Mouse (Mus musculus) embryo, embryonic 11 days (tissue): ENCODE data around the gene Golm1.

Experiments used
- DNase-seq: peaks from one replicate; pipeline ENCODE4 v3.0.0-alpha.2; 2015

Gene Golm1

GRCm38 (mm10) chr13:59674761-59675150 is 855 bp downstream of the Golm1 start:
- DNase-seq: peak; percentile 74

- peak; percentile 78 for DNase-seq
These were observed 1.4 kb downstream of the Golm1 start for GRCm38 (mm10) chr13:59674215-59674614.

- peak; percentile 40 for DNase-seq
These were observed 2.0 kb downstream of the Golm1 start for GRCm38 (mm10) chr13:59673597-59673996.

- DNase-seq: no peak
These were observed 3.4 kb downstream of the Golm1 start for GRCm38 (mm10) chr13:59672248-59672647.

- DNase-seq: peak; percentile 41
These were observed 4.1 kb downstream of the Golm1 start for GRCm38 (mm10) chr13:59671521-59671920.

- DNase-seq: no peak
These were observed 5.7 kb downstream of the Golm1 start for GRCm38 (mm10) chr13:59669946-59670345.

DNA sequence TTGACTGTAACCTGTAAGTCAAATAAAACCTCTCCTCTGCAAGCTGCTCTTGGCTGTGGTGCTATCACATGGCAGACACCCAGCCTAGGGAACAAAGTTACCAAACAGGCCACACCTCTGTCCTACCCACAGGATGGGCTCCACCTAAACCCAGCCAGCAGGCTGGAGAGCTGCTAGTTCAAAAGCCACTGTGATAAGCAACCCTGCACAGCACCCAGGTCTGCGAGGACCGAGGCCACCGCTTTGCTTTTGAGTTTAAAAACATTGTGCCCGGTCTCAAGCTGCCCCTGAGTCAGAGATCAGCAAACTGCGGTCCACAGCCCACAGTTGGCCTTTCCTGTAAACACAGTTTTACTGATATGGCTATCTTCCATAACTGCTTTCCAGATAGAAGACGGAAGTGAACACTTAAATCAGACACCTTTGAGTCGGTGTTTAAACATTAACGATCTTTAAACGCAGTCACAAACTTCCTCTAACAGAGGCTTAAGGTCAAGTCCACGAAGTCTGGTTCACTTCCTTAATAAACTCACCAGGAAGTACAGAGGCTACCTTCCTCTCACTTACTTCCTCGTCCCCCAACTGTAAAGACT is 7.0 kb downstream of the Golm1 start:
- no peak for DNase-seq

DNA sequence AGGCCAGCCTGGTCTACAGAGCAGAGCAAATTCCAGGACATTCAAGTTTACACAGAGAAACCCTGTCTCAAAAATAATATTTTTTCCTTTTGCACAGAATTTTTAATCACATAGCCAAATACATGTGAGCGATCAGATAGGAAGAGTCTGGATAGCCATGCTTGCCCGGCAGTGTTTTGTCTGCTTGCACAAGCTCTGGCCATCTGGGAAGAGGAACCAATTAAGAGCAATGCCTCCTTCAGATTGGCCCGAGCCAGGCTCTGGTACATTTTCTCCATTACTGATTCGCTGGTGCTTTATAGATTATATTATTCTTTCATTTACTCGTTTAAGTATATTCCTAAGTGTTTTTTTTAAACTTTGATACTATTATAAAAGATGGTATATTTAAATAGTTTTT is 7.8 kb downstream of the Golm1 start:
- no peak for DNase-seq

- no peak for DNase-seq
These were observed 11.5 kb downstream of the Golm1 start for GRCm38 (mm10) chr13:59663939-59664712.

- DNase-seq: no peak
These were observed 13.6 kb downstream of the Golm1 start for GRCm38 (mm10) chr13:59661966-59662365.

DNA sequence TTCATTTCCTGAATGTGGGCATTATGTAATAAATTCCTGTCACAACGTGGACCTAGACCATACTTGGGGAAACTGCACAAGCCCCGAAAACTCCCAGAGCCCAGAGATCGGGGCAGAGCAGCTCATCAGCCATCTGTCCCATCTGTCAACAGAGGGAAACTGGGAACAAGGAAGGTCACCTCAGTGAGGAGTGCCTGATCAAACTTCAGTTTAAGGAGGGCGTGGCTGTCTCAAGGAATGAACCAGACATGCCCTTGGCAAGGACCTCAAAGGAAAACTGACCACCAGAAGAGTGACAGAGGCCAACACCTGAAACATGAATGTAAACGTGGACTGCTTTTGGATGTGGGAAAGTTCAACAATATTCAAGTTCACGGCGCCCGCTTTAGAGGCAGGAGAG is 14.2 kb downstream of the Golm1 start:
- DNase-seq: no peak

DNA sequence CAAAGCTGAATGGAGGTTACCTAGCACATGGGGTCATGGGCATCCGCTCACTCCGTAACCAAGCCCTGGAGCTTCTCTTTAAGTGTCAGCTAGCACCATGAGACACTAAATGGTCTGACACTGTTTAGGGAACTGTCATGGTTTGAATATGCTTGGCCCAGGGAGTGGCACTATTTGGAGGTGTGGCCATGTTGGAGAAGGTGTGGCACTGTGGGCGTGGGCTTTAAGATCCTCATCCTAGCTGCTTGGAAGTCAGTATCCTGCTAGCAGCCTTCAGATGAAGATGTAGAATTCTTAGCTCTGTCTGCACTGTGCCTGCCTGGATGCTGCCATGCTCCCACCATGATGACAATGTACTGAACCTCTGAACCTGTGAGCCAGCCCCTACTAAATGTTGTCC is 15.2 kb downstream of the Golm1 start:
- no peak for DNase-seq

- no peak for DNase-seq
These were observed 17.8 kb downstream of the Golm1 start for GRCm38 (mm10) chr13:59657781-59658180.

DNA sequence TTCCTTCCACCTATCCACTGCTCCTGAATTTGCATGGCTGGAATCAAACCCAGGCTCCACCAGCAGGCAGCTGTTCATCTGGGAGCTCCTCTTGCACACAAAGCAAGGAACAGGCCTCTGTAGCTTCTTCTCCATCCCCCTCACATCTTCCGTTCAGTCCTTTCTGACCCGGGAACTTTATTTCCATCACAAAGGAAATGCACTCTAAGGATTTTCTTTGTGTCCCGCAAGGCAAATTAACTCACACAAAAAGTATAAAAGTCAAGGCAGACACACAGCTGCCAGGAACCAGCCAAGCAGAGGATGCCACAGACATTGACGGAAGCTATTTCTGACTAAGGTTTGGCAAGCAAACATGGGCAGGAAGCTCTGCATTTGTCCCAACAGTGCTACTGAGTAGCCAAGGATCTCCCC is 18.6 kb downstream of the Golm1 start:
- DNase-seq: peak; percentile 57

GRCm38 (mm10) chr13:59656316-59656832 is 19.2 kb downstream of the Golm1 start:
- DNase-seq: no peak

DNA sequence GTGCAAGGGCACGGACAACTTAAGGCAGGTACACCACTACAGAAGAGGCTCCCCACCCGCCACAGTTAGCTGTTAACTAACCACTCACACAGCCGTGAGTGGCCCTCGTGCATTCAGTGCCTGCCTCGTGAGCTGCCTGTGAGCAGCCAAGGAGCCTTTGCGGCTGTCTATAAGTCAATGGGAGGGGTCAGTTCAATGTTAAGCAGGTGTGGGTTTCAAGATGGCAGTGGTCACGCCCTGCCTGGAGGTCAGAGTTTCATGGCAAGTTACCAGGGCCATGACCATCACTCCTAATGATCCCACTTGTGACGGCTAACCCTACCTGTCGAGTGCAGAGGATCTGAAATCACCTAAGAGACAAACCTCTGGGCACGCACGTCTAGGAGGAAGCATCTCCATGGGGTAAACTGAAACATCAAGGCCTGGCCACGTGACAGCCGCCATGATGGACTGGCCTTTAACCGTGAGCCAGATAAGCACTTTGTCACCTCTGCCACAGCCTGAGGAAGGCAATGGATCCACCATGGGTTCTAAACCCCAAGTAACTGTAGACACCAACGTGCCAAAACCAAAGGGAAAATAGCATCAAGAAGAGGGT is 19.8 kb downstream of the Golm1 start:
- DNase-seq: no peak

GRCm38 (mm10) chr13:59654465-59654864 is 21.1 kb downstream of the Golm1 start:
- DNase-seq: no peak

- no peak for DNase-seq
These were observed 22.5 kb downstream of the Golm1 start for GRCm38 (mm10) chr13:59653136-59653535.

DNA sequence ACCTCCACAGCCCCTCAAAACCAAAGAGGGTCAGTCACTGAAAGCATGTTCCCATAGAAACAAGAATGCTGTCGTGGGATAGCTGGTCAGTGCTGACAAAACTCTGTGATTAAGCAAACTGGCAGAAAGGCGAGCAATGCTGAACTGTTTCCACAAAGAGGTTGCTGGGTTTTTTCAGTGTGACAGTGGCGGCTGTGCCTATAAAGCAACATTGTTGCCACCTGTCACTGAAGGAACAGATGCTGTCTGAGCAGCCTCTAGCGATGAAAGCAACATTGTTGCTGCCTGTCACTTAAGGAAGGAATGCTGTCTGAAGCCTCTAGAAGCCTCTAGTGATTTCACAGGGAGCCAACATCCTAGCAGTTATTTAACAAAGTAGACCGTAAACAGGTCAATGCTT is 23.0 kb downstream of the Golm1 start:
- no peak for DNase-seq

DNA sequence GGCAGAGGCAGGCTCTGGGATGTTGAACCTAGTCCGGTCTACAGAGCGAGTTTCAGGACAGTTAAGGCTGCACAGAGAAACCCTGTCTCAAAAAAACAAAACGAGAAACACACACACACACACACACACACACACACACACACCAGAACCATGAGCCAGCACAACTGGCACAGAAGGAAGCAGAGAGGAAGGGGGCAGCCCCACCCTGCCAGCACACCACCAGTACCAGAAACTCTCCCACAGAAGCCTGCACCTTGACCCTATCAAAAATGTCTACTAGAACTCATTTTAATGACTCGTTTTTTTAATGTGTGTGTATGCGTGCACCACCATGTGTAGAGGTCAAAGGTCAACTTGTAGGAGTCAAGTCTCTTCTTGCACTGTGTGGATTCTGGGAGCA is 25.8 kb downstream of the Golm1 start:
- DNase-seq: no peak

- no peak for DNase-seq
These were observed 27.0 kb downstream of the Golm1 start for GRCm38 (mm10) chr13:59648598-59648997.

DNA sequence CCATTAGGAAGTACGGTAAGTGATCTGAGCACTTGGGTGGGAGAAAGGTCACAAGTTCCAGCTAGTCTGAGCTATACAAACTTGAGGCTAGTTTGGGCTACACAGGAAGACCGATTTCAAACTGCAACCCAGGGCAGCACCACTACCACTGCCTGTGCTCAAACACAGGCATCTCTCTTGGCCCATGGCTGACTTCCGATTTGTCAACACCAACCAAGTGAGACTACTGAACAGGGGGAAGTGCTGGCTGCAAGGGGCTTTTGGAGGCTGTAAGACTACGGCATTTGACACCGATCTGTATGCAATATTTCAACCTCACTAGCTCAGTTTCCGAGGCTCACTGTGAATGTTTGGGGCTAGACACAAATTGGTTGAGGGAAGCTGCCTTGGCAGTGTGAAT is 28.1 kb downstream of the Golm1 start:
- no peak for DNase-seq

DNA sequence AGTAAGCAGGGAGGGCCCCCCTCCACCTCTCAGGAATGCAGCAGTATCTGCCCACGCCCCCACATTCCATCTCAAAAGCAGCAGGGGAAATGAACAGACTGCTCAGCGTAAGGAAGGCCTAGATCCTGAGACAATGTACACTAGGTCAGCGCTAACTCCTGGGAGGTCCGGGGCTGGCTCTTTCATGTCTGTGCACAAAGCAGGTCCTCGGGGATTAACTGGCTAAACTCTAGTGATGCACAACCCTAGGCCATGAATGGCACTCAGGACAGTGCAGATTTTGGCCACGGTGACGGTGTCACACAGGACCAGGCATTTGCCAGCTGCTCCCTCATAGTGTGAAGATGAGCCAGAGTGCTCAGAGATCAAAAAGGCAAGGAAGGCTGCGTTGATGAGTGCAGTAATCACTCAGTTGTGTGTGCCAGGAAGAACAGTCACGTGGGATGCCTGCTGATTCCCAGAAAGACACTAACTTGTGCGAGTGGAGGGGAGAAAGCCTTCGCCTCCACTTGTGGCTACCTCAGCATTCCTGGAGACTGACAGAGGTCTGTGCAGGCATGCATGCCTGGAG is 28.9 kb downstream of the Golm1 start:
- DNase-seq: peak; percentile 47

DNA sequence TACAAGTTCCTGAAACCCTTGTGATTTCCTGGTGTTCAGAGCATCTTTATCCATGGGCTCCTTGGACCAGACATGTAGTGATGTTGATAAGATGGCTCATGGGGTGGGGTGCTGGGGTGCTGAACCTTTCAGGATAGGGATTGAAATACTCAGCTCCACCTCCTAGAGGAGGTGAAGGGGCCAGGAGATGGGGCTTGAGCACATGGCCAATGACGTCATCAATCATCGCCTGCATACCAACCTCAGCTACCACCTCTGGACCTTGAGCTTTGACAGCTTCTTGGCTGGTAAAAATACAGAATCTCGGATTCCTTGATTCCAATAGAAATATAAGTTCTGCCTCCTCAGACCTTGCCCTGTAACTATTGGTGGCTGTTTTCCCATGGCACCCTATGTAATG is 30.1 kb downstream of the Golm1 start:
- no peak for DNase-seq
